Mouse (Mus musculus) olfactory bulb, adult 2 months (tissue): Measurements from ENCODE around the gene Fth1.

Experiments used
- CTCF ChIP-seq: fragments of 200-500 bp; IDR thresholded peaks from 2 replicates; pipeline ENCODE4 v1.5.1; 2012; ENCODE audit warnings: low read depth, mild to moderate bottlenecking, low read length, moderate library complexity; ENCODE audit not compliant: insufficient read depth
- POLR2A ChIP-seq: fragments of 200-500 bp; IDR thresholded peaks from 2 replicates; pipeline ENCODE4 v1.6.1; 2012; ENCODE audit warnings: mild to moderate bottlenecking, low read depth, low read length, moderate library complexity; ENCODE audit not compliant: insufficient read depth

DNA sequence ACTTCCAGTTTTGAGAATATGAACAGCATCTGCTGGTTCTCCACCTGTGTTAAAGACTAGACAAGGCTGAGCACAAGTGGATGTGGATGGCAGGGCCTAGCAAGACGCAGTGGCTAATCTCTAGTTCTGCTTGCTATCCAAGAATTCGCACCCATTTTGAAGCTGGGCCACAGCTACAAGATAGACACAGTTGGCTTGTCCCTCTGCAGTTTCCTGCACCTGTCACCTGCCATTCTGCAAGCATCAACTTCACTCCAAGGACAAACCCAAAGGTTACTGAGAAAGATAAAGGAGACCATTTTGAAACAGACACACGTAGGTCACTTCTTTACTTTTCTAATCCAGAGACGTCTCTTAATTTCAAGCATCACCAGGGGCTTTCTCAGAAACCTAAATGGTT is 1.2 kb downstream of the Fth1 start:
- TF ChIP-seq POLR2A: no peak
- no peak for TF ChIP-seq CTCF
